Mouse (Mus musculus): ENCODE measurements around the gene Nckap5.

The Nckap5 gene

DNA sequence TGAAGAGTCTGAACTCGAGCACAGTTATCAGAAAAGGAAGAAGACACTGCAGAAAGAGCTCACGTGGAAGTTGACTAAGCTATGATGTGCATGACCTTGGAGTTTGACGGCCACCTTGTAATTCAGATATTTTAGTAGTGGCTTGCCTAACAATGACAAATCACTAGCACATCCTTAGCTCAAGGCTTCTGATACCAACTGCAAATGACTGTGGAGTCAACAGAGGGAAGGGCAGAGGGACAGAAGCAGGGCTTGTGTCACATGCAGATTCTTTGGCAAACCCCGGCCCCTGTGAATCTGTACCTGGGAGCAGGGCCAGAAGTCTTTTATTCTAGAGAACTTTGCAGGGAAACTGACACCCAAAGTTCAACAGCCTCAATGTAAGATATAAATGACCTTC is 597.4 kb downstream of the Nckap5 start:
- DNase-seq (ENCODE audit: extremely low read depth, insufficient read length, low spot score) = no peak

DNA sequence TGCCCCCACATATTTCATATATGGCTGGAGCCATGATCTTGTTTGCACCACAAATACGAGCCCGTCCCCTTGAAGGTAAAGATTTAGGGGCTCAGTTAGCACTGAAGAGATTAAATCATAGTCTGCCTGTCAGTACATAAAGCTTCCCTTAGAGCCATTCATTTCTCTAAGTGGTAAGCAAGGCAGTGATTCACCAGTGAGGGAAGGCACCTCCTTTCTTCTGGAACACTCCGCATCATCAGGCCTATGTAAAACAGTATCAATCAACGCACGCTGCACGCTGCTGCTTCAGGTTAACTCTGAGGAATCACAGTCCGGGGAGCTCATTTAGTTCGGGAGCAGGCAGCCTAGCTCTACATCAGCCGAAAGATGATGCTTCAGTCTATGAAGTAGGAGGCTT is 599.4 kb downstream of the Nckap5 start:
- DNase-seq (ENCODE audit: extremely low read depth, insufficient read length, low spot score) = no peak

GRCm38 (mm10) chr1:126210212-126210611 is 620.4 kb downstream of the Nckap5 start:
- DNase-seq (ENCODE audit: extremely low read depth, insufficient read length, low spot score) = no peak

- no peak for DNase-seq (ENCODE audit: extremely low read depth, insufficient read length, low spot score)
Observed at GRCm38 (mm10) chr1:126209743-126210142, 620.9 kb downstream of the Nckap5 start.

DNA sequence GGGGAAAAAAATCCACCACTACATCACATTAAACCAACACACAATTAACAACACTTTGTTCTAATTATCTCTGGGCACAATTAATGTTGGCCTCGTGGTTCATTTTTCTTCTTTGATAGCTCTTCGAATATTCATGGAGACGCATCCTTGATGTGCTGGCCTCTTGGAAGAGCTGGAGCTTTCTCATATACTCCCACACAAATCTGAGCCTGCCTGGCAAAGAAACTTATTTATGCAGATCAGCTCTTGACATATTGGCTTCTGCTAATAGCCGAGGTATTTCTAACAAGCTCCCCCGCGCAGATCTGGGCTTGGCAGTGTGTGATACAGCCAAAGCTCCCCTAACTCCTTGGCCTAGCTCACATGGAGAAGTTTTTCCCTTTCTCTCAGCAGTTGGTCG is 621.5 kb downstream of the Nckap5 start:
- no peak for DNase-seq (ENCODE audit: extremely low read depth, insufficient read length, low spot score)

DNA sequence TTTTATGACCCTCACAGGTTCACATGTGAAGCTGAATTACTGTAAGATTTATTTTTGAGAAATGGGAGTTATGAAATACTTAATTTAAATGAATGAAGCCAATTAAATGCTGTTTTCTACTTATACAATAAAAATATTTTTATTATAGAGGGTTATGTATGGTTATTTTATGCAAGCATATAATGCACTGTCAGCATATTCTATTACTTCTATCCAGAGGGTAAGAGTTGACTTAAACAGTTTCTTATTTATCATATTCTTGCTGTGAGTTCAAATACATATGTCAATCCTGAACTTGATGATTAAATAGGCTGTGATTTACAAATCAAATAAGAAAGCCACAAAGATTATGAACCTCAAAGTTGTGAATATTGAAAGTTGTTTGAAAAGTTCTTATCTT is 633.7 kb downstream of the Nckap5 start:
- no peak for DNase-seq (ENCODE audit: extremely low read depth, insufficient read length, low spot score)

DNA sequence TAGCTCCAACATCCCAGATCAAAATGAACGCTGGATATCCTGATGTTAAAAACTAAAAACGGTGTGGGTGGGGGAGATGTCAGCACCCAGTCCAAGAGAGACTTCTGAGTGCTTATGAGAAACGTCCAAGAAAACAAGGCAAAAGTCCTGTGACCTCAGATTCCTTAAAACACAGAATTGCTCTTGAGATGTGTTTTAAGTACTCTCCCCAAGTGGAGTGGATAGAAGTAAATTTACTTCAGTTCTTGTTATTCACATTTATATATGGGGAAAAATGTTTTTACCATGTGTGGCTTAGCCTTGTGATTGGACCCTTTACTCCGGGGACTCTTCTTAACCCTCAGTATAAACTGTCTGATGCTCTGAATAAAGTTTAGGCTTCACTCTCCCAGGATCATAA is 640.2 kb downstream of the Nckap5 start:
- no peak for DNase-seq (ENCODE audit: extremely low read depth, insufficient read length, low spot score)

GRCm38 (mm10) chr1:126183751-126184150 is 646.8 kb downstream of the Nckap5 start:
- no peak for DNase-seq (ENCODE audit: extremely low read depth, insufficient read length, low spot score)

DNA sequence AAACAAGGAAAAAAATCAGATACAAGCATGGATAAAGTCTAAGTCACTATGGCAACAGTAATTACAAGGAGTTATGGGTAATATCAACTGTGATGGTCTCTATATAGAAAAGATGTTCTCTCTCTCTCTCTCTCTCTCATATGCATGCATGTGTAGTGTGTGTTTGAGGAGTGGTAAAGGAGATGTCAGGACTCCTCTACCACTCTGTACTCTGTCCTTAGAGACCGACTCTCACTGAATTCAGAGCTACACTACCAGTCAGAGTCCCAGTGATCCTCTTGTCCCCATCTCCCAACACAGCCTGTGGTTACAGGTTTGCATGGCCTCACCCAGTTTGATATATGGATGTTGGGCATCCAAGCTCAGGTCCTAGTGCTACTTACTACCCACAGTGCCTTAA is 662.0 kb downstream of the Nckap5 start:
- no peak for DNase-seq (ENCODE audit: extremely low read depth, insufficient read length, low spot score)

- no peak for DNase-seq (ENCODE audit: extremely low read depth, insufficient read length, low spot score)
Observed at GRCm38 (mm10) chr1:126168131-126168530, 662.5 kb downstream of the Nckap5 start.

DNA sequence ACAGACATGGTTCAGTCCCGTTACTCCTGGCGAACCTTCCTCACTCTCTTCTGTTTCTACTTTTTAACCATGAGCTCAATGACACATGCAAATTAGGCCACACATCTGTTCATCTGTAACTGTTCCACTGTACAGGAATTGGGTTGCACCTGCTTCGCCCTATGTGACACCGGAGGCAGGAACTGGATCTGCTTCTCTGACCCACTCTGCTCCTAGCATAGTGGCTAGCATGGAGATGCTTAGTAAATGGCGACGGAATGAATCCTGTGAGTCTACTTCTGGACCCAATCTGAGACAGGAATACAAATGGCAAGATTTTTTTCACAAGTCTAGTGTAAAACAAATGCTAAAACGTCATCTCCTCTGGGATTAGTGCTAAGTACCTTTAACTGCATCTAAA is 663.1 kb downstream of the Nckap5 start:
- no peak for DNase-seq (ENCODE audit: extremely low read depth, insufficient read length, low spot score)

DNA sequence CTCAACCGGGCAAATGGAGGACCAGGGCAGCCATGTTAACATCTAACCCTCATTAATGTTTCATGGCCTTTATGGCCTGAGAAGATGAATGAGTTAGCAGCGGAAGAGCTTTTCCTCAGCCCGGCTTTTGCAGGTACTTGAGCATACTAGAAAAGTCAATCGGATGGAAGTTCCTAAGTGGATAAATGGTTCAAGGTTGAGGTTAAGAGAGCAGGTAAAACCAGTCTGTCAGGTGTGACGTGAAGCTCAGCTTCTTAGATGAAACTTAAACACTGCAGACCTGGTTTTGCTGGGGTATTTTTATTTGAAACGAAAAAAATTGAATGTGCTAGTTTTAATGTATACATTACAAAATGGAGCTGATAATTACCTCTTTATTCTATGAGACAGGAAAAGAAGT is 671.3 kb downstream of the Nckap5 start:
- DNase-seq (ENCODE audit: extremely low read depth, insufficient read length, low spot score) = no peak

- DNase-seq (ENCODE audit: extremely low read depth, insufficient read length, low spot score) = no peak
Observed at GRCm38 (mm10) chr1:126155816-126156215, 674.8 kb downstream of the Nckap5 start.

DNA sequence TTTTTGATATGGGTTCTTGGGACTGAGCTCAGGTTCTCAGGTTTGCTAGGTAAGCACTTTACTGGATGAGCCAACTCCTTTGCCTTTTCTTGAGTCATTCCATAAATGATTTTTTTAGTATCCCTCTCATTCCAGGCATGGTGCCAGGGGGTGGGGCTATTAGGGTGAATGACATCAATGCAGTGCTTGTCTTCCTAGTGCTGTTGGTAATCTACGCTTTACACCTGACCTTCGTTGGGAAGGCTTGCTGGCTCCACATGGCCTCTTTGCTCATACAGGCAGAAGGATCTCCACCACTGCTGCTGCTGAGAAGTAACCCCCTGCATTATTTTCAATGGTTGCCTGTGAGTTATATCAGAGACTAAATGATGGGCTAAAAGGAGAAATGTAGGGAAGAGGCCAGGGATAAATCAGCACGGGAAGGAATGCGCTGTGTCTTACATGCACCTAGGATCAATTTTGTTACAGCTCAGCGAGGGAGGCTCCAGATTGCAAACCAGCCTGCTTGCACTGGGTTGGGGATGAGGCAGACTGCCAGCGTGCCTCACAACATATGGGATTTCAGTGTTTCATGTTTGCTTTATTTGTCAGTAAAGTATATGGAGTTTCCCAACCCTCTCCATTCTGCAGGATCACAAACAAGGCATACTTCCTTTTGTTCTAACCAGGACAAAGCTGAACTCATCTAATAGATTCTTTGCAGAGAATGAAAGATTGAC is 676.9 kb downstream of the Nckap5 start:
- no peak for DNase-seq (ENCODE audit: extremely low read depth, insufficient read length, low spot score)

- DNase-seq (ENCODE audit: extremely low read depth, insufficient read length, low spot score) = no peak
Observed at GRCm38 (mm10) chr1:126152217-126152616, 678.4 kb downstream of the Nckap5 start.

DNA sequence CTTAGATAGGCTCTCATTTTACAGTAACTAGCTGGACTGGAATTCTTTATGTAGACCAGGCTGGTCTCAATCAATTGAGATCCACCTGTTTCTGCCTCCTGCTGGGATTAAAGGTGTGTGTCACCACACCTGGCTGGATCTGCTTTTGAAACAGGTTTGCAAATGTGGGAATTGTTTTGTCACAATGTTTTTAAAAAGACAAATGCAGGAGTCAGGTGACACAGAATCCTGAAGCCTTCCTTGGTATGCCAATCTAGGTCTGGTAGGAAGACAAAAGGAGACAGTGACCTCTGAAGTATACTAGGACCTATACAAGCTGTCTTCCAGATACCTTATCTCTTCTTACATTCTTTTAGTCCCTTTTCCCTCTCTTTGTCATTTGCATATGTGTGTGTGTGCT is 680.6 kb downstream of the Nckap5 start:
- DNase-seq (ENCODE audit: extremely low read depth, insufficient read length, low spot score) = no peak

- no peak for DNase-seq (ENCODE audit: extremely low read depth, insufficient read length, low spot score)
Observed at GRCm38 (mm10) chr1:126135717-126136116, 694.9 kb downstream of the Nckap5 start.

DNA sequence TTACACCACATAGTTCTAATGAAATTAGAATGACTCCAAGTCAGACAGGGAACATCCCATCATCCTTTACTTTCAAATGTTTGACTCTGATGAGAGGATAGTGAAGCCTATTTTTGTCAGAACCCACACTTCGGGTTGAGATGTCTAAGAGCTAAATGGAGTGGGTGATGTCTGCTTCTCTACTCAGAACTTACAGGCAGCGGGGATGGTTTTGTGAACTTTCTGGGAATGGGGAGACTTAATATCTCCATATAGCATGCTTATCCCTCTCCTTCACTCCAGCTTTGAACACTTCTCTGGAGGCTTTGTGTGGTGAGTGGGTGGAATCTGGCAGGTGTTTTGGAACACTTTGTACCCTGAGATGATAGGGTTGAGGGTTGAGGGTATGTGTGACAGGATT is 698.3 kb downstream of the Nckap5 start:
- no peak for DNase-seq (ENCODE audit: extremely low read depth, insufficient read length, low spot score)

DNA sequence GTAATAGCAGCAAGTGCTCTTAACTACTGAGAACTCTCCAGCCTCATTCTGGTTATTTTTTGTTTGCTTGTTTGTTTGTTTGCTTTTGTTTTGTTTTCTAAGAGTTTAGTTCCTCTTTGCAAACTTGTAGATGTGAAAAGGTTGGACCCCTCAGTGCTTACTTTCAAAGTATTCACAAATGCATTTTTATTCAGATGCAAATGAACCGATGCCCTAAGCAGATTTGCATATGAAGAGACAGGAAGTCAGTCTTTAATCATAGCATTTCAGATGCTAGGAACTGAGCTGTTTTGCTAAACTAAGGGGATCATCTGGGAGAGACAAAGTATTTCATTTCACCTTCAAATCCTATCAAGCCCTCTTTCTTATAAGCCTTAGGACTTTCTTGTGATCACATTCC is 701.5 kb downstream of the Nckap5 start:
- no peak for DNase-seq (ENCODE audit: extremely low read depth, insufficient read length, low spot score)

- DNase-seq (ENCODE audit: extremely low read depth, insufficient read length, low spot score) = no peak
Observed at GRCm38 (mm10) chr1:126123111-126123510, 707.5 kb downstream of the Nckap5 start.

DNA sequence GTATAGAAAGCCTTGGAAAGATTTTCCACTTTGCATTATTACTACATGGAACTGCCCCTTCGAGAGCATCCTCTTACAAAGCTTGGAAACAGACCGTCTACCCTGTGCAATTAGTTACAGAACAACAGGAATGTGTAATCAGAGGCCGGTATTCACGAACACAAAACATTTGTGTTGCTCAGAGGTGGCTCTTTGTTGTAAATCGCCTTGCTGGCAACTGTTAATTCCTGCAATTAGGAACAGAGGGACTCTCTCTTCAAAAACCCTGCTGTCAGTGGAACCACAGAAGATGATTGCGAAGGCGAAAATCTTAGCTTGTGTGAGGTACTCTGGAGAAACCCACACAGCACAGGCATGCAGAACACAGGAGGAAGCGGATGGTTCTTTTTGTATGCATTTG is 710.1 kb downstream of the Nckap5 start:
- no peak for DNase-seq (ENCODE audit: extremely low read depth, insufficient read length, low spot score)

DNA sequence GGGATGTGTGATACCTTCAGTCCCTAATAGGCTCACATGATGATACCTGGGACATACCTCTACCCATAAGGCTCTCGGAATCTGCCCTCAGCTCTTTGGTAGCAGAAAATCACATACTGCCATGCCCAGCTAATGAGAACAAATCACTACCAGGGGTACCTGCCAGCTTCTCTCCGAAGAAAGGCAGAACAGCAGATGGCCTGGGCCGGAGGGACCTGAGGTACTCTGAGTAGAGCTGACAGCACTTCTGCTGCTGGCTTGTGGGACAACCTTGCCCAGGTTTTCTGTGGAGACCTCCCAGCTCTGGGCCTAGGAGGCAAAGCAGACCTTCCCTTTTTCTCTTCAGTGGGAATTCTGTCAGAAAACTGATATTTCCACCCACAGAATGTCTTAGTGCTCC is 714.6 kb downstream of the Nckap5 start:
- DNase-seq (ENCODE audit: extremely low read depth, insufficient read length, low spot score) = no peak

DNA sequence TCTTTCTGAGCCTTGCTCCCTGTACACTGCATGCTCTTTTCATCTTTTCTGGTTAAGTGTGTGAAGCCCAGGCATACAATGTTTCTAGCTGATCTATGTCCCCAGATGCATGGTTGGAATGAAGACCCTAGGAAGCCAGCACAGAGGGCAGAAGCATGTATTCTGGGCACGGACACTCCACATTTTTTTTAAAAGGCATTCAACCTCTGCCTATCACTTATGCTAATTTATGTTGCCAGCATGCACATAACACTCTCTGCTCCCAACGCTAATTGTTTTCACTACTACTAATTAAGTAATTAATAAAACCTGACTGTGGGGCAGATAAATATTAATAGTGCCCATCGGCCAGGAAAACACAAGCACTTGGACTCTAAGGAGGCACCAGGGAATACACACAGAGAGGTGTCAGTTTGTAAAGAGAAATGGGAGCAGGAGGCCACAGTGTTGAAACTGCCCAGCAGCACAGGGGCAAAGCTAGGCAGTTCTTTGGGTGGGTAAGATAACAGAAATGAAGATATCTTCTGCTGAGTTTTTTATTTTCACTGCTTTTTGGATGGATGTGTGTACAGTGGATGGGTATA is 724.8 kb downstream of the Nckap5 start:
- DNase-seq (ENCODE audit: extremely low read depth, insufficient read length, low spot score) = no peak
